Mouse (Mus musculus) cerebellum, adult 2 months (tissue): ENCODE measurements around the gene Cstb. TPM values are rescaled to one million over a fixed set of nuclear protein-coding genes. Genes with fewer than 3 reads are reported as not detected.
"Not testable (repeated sequence)": the region's sequence is repeated elsewhere in the genome, so short reads cannot be mapped to it uniquely, and the experiment has no call there.

ENCODE experiments used
- DNase-seq, 2 experiments: peaks; one replicate each; pipeline ENCODE4 v3.0.0; 2021
- H3K27ac ChIP-seq: fragments of 200-500 bp; 2 replicates; pipeline ENCODE4 v1.5.1; 2012; ENCODE audit warnings: low read length, control low read depth, inconsistent platforms; ENCODE audit not compliant: insufficient read depth
- H3K27me3 ChIP-seq: fragments of 200-500 bp; 2 replicates; pipeline ENCODE4 v1.6.1; 2012; ENCODE audit warnings: inconsistent platforms, mild to moderate bottlenecking, low read length, moderate library complexity; ENCODE audit not compliant: control insufficient read depth, insufficient read depth
- H3K4me1 ChIP-seq: fragments of 200-500 bp; 2 replicates; pipeline ENCODE4 v1.6.1; 2011; ENCODE audit warnings: low read length; ENCODE audit not compliant: control insufficient read depth, insufficient read depth
- H3K4me3 ChIP-seq: fragments of 200-500 bp; replicated peaks from 2 replicates; pipeline ENCODE3; 2011; ENCODE audit warnings: mild to moderate bottlenecking, low read depth, low read length, control low read depth; ENCODE audit not compliant: insufficient read depth
- CTCF ChIP-seq: fragments of 200-500 bp; IDR thresholded peaks from 2 replicates; pipeline ENCODE4 v1.5.1; 2011; ENCODE audit warnings: low read depth, mild to moderate bottlenecking, control low read depth, low read length, moderate library complexity, borderline replicate concordance; ENCODE audit not compliant: insufficient read depth
- POLR2A ChIP-seq: fragments of 200-500 bp; IDR thresholded peaks from 2 replicates; pipeline ENCODE4 v1.6.1; 2011; ENCODE audit warnings: low read length, control low read depth, borderline replicate concordance; ENCODE audit not compliant: insufficient read depth
- WGBS: fragments of 180-500 bp; shearing (Covaris S2); methylation state at CpG from one replicate; pipeline ENCODE4 v1.1.7; 2018; 5-methylcytosine and 5-hydroxymethylcytosine counted together
- polyA plus RNA-seq: library from polyadenylated mRNA; depleted of rRNA; stranded (reverse); fragments of >200 nt; gene quantifications from 2 replicates; pipeline ENCODE4 v1.2.3, GENCODE M21; 2012

Gene Cstb
- polyA plus RNA-seq, 1 experiment: 112 TPM

GRCm38 (mm10) chr10:78409035-78409788 is 16.3 kb upstream of the Cstb start:
- H3K27me3 ChIP-seq: no peaks in the 10 kb centered on the region
- no peak overlapping the region for H3K4me3 ChIP-seq
- peaks cover 18% of the 10 kb centered on the region for H3K4me1 ChIP-seq
- 55% methylated on average over 9 of the region's 9 CpGs for WGBS
- no peak for TF ChIP-seq CTCF
- no peak for TF ChIP-seq POLR2A
- DNase-seq: peak; percentile 65 to 77
- H3K27ac ChIP-seq: 0 out of 2 replicates have a peak overlapping the region, but pooled peaks have one; percentile 16

GRCm38 (mm10) chr10:78411851-78412250 is 13.6 kb upstream of the Cstb start:
- peak in 1 of 2 experiments; percentile 54 for DNase-seq
- 8% methylated on average over 8 of the region's 8 CpGs for WGBS
- no peak for TF ChIP-seq CTCF
- TF ChIP-seq POLR2A: no peak
- Histone ChIP-seq H3K4me1 (peaks cover 18% of the 10 kb centered on the region), H3K4me3 (peak overlapping the region; percentile 69), H3K27me3 (no peaks in the 10 kb centered on the region), H3K27ac (peak overlapping the region; percentile 71)

GRCm38 (mm10) chr10:78412319-78413151 is 12.9 kb upstream of the Cstb start, which contains the start of gene Rrp1:
Gene Rrp1 (minus strand): TSS chr10:78413043.
- under 1% methylated on average over 70 of the region's 70 CpGs for WGBS

GRCm38 (mm10) chr10:78413152-78413520 is 12.3 kb upstream of the Cstb start:
- DNase-seq: no peak
- TF ChIP-seq POLR2A: no peak
- no peak for TF ChIP-seq CTCF
- peaks cover 22% of the 10 kb centered on the region for H3K4me1 ChIP-seq
- H3K4me3 ChIP-seq: peak overlapping the region; percentile 69
- no peak overlapping the region for H3K27ac ChIP-seq
- H3K27me3 ChIP-seq: no peaks in the 10 kb centered on the region
- WGBS: 26% methylated on average over 7 of the region's 7 CpGs

More at GRCm38 (mm10) chr10:78412319-78413151, 12.9 kb upstream of the Cstb start, which contains the start of gene Rrp1:
- Histone ChIP-seq H3K4me1 (peaks cover 18% of the 10 kb centered on the region), H3K27me3 (no peaks in the 10 kb centered on the region), H3K4me3 (peak within 1 kb of the TSS; percentile 69), H3K27ac (peak within 1 kb of the TSS; percentile 71)
- TF ChIP-seq CTCF: peak; percentile 100
- peak; percentile 84; the same call in 1 of the 2 replicates for TF ChIP-seq POLR2A
- DNase-seq: peak; percentile 98 to 99

GRCm38 (mm10) chr10:78414936-78415335 is 10.5 kb upstream of the Cstb start:
- peaks cover 11% of the 10 kb centered on the region for H3K4me1 ChIP-seq
- not testable (repeated sequence) for H3K27me3 ChIP-seq, H3K4me3 ChIP-seq, DNase-seq, H3K27ac ChIP-seq
- WGBS: 92% methylated on average over 4 of the region's 4 CpGs

GRCm38 (mm10) chr10:78417888-78418287 is 7.6 kb upstream of the Cstb start:
- peak in 1 of 2 experiments; percentile 68 for DNase-seq
- 18% methylated on average over 5 of the region's 5 CpGs for WGBS
- H3K4me3 ChIP-seq: no peak overlapping the region

GRCm38 (mm10) chr10:78418791-78419190 is 6.7 kb upstream of the Cstb start:
- Histone ChIP-seq H3K27me3 (no peaks in the 10 kb centered on the region), H3K4me1 (peaks cover 4% of the 10 kb centered on the region; the same call in 1 of the 2 replicates)

More at GRCm38 (mm10) chr10:78417888-78418287, 7.6 kb upstream of the Cstb start:
- Histone ChIP-seq H3K4me1 (peaks cover 4% of the 10 kb centered on the region; the same call in 1 of the 2 replicates), H3K27me3 (no peaks in the 10 kb centered on the region), H3K27ac (no peak overlapping the region)
- TF ChIP-seq CTCF (no peak), POLR2A (no peak)

GRCm38 (mm10) chr10:78420929-78421328 is 4.5 kb upstream of the Cstb start:
- WGBS: 85% methylated on average over 2 of the region's 2 CpGs
- H3K4me1 ChIP-seq: peaks cover 4% of the 10 kb centered on the region; the same call in 1 of the 2 replicates
- H3K27me3 ChIP-seq: no peaks in the 10 kb centered on the region
- DNase-seq: no peak
- H3K27ac ChIP-seq: no peak overlapping the region
- TF ChIP-seq POLR2A (no peak), CTCF (no peak)
- H3K4me3 ChIP-seq: no peak overlapping the region

More at GRCm38 (mm10) chr10:78418791-78419190, 6.7 kb upstream of the Cstb start:
- no peak for DNase-seq
- Histone ChIP-seq H3K4me3 (no peak overlapping the region), H3K27ac (no peak overlapping the region)
- no peak for TF ChIP-seq POLR2A
- TF ChIP-seq CTCF: no peak
- whole genome bisulfite sequencing: 90% methylated on average over 2 of the region's 2 CpGs
